Mouse (Mus musculus) adrenal gland, postnatal 4 days (tissue): Measurements from ENCODE around the gene Tlx2. TPM values are rescaled to one million over a fixed set of nuclear protein-coding genes. Genes with fewer than 3 reads are reported as not detected.
A peak's percentile ranks its signal among the peaks of the same experiment; 100 is the strongest.

Experiments used
- DNase-seq, 2 experiments: peaks; one replicate each; pipeline ENCODE4 v3.0.0; 2021 to 2022; ENCODE audit warnings: low spot score in 2 of 2, mixed read lengths in 2 of 2
- total RNA-seq, 2 experiments: library from RNA; stranded (reverse); gene quantifications; 2 replicates each; pipeline ENCODE4 v1.2.3; 2021

Gene Tlx2
- total RNA-seq, 2 experiments from 2014 or later: 24.0 to 30.0 TPM

- DNase-seq: no peak
Measured at GRCm38 (mm10) chr6:83057790-83058189, 12.3 kb downstream of the Tlx2 start, which contains the start of gene Dqx1. TSS of gene Dqx1 (plus strand) at chr6:83057844.

GRCm38 (mm10) chr6:83054871-83055431 lies 15.1 kb downstream of the Tlx2 start, which contains the start of gene Htra2:
TSS of gene Htra2 (minus strand) at chr6:83055273.
- no peak for DNase-seq

- DNase-seq: peak; percentile 88 to 91
Measured at GRCm38 (mm10) chr6:83054074-83054851, 15.8 kb downstream of the Tlx2 start, which contains the start of gene Aup1. TSS of gene Aup1 (plus strand) at chr6:83054521.

GRCm38 (mm10) chr6:83053136-83053960 lies 16.7 kb downstream of the Tlx2 start:
- no peak for DNase-seq

- DNase-seq: no peak
Measured at GRCm38 (mm10) chr6:83049367-83049766, 20.7 kb downstream of the Tlx2 start.

GRCm38 (mm10) chr6:83044742-83045141 lies 25.4 kb downstream of the Tlx2 start:
- no peak for DNase-seq

- no peak for DNase-seq
Measured at GRCm38 (mm10) chr6:83043993-83044392, 26.1 kb downstream of the Tlx2 start.

- no peak for DNase-seq
Measured at GRCm38 (mm10) chr6:83043561-83043960, 26.5 kb downstream of the Tlx2 start.

- no peak for DNase-seq
Measured at GRCm38 (mm10) chr6:83040601-83041000, 29.5 kb downstream of the Tlx2 start.

GRCm38 (mm10) chr6:83038496-83039012 lies 31.5 kb downstream of the Tlx2 start:
- DNase-seq: peak; percentile 89 to 94

GRCm38 (mm10) chr6:83037188-83037587 lies 32.9 kb downstream of the Tlx2 start:
- DNase-seq: no peak

- DNase-seq: no peak
Measured at GRCm38 (mm10) chr6:83034463-83035055, 35.5 kb downstream of the Tlx2 start.

- peak in 1 of 2 experiments; percentile 58 for DNase-seq
Measured at GRCm38 (mm10) chr6:83033249-83034185, 36.6 kb downstream of the Tlx2 start, which contains the start of the genes Dok1 and Loxl3. TSS of gene Dok1 (minus strand) at chr6:83033471. TSS of gene Loxl3 (plus strand) at chr6:83034173.

GRCm38 (mm10) chr6:83032769-83033191 lies 37.3 kb downstream of the Tlx2 start:
- DNase-seq: no peak

GRCm38 (mm10) chr6:83031921-83032590 lies 38.0 kb downstream of the Tlx2 start:
- no peak for DNase-seq

GRCm38 (mm10) chr6:83031111-83031510 lies 39.0 kb downstream of the Tlx2 start:
- DNase-seq: no peak

GRCm38 (mm10) chr6:83029777-83030176 lies 40.3 kb downstream of the Tlx2 start:
- DNase-seq: no peak

GRCm38 (mm10) chr6:83027706-83028105 lies 42.4 kb downstream of the Tlx2 start:
- no peak for DNase-seq

- no peak for DNase-seq
Measured at GRCm38 (mm10) chr6:83027293-83027692, 42.8 kb downstream of the Tlx2 start.
